Mouse (Mus musculus) cortical plate, adult 2 months (tissue): ENCODE measurements around the gene Taf6l.

Experiments
- CTCF ChIP-seq: fragments of 200-500 bp; IDR thresholded peaks from 2 replicates; pipeline ENCODE4 v1.5.1; 2011; ENCODE audit warnings: mild to moderate bottlenecking, control low read depth, low read length; ENCODE audit not compliant: insufficient read depth; ENCODE audit errors: extremely low read depth
- POLR2A ChIP-seq: fragments of 200-500 bp; IDR thresholded peaks from 2 replicates; pipeline ENCODE4 v1.6.1; 2011; ENCODE audit warnings: mild to moderate bottlenecking, low read length, control low read depth; ENCODE audit not compliant: insufficient read depth; ENCODE audit errors: extremely low read depth

- TF ChIP-seq CTCF = 0 out of 2 replicates have a peak, but pooled peaks have one; percentile 1
- no peak for TF ChIP-seq POLR2A
Measured at GRCm38 (mm10) chr19:8747368-8747767, 38.8 kb downstream of the Taf6l start.
